Mouse (Mus musculus) liver, postnatal 0 days (tissue): ENCODE data around the gene Trir.

Experiments
- CTCF ChIP-seq: sonication (generic); IDR thresholded peaks from 2 replicates; pipeline ENCODE4 v1.5.1; 2016; ENCODE audit warnings: antibody characterized with exemption, low read depth
- EP300 ChIP-seq: IDR thresholded peaks from 2 replicates; pipeline ENCODE4 v1.6.1; 2016; ENCODE audit warnings: antibody characterized with exemption, low read depth, mild to moderate bottlenecking

DNA sequence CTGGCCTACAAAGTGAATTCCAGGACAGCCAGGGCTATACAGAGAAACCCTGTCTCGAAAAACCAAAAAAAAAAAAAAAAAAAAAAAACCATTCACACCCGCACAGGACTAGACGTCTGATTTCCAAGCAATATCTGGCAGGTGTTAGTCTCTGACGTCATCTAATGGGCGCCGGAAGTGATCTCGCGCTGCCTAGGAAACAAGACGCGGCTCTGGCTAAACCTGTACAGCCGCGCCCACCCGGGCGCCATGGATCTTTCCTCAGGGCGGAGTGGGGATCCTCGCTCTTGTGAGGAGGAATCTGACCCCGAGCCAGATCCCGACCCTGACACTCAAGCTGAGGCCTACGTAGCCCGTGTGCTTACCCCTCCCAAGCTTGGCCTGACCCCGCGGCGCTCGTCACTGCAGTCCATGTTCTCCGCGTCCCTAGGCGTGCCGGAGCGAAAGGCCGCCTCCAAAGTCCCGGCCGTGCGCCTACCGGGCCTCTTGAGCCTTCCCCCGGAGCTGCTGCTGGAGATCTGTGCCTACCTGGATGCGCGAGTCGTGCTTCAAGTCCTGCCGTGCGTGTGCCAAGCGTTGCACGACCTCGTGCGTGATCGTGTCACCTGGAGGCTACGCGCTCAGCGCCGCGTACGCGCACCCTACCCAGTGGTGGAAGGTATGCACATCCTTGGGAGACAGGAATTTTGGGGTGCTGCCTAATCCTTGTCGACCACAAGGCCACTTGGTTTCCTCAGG is 33.4 kb downstream of the Trir start, which contains the start of gene Fbxw9:
- TF ChIP-seq CTCF (no peak), EP300 (no peak)
